Mouse (Mus musculus): ENCODE results near the gene Prkd2.

Gene Prkd2

GRCm38 (mm10) chr7:16842645-16843063, at the start of gene Prkd2:
Gene Prkd2, plus strand, starts transcription at chr7:16842902.
- DNase-seq (ENCODE audit: low spot score in 2 of 2) = peak; percentile 73 to 87

- no peak for DNase-seq (ENCODE audit: low spot score in 2 of 2)
These were observed 49.5 kb upstream of the Prkd2 start for GRCm38 (mm10) chr7:16793010-16793725.

- no peak for DNase-seq (ENCODE audit: low spot score in 2 of 2)
These were observed 47.8 kb upstream of the Prkd2 start for GRCm38 (mm10) chr7:16794886-16795285.

GRCm38 (mm10) chr7:16804409-16805028, 38.2 kb upstream of the Prkd2 start:
- DNase-seq (ENCODE audit: low spot score in 2 of 2) = no peak

- DNase-seq (ENCODE audit: low spot score in 2 of 2) = no peak
These were observed 34.8 kb upstream of the Prkd2 start for GRCm38 (mm10) chr7:16807936-16808335.

- DNase-seq (ENCODE audit: low spot score in 2 of 2) = no peak
These were observed 34.1 kb upstream of the Prkd2 start for GRCm38 (mm10) chr7:16808647-16809046.

GRCm38 (mm10) chr7:16809739-16810138, 33.0 kb upstream of the Prkd2 start:
- peak; percentile 49 to 67 for DNase-seq (ENCODE audit: low spot score in 2 of 2)

GRCm38 (mm10) chr7:16810399-16810919, 32.2 kb upstream of the Prkd2 start:
- DNase-seq (ENCODE audit: low spot score in 2 of 2) = no peak

GRCm38 (mm10) chr7:16810920-16811648, 31.6 kb upstream of the Prkd2 start:
- DNase-seq (ENCODE audit: low spot score in 2 of 2) = peak; percentile 30 to 42

GRCm38 (mm10) chr7:16811649-16812070, 31.0 kb upstream of the Prkd2 start:
- DNase-seq (ENCODE audit: low spot score in 2 of 2) = no peak

GRCm38 (mm10) chr7:16812505-16812904, 30.2 kb upstream of the Prkd2 start:
- DNase-seq (ENCODE audit: low spot score in 2 of 2) = no peak

GRCm38 (mm10) chr7:16815351-16815941, 27.3 kb upstream of the Prkd2 start, which contains the start of gene Strn4:
Gene Strn4, plus strand, starts transcription at chr7:16815889.
- DNase-seq (ENCODE audit: low spot score in 2 of 2) = peak in 1 of 2 experiments; percentile 52

- peak; percentile 43 to 82 for DNase-seq (ENCODE audit: low spot score in 2 of 2)
These were observed 26.6 kb upstream of the Prkd2 start for GRCm38 (mm10) chr7:16816078-16816474.

- peak in 1 of 2 experiments; percentile 59 for DNase-seq (ENCODE audit: low spot score in 2 of 2)
These were observed 26.1 kb upstream of the Prkd2 start, which contains the start of gene Fkrp for GRCm38 (mm10) chr7:16816475-16817122. Gene Fkrp, minus strand, starts transcription at chr7:16816732.

- DNase-seq (ENCODE audit: low spot score in 2 of 2) = no peak
These were observed 25.0 kb upstream of the Prkd2 start for GRCm38 (mm10) chr7:16817693-16818092.

- no peak for DNase-seq (ENCODE audit: low spot score in 2 of 2)
These were observed 22.9 kb upstream of the Prkd2 start for GRCm38 (mm10) chr7:16819794-16820193.

- DNase-seq (ENCODE audit: low spot score in 2 of 2) = no peak
These were observed 22.4 kb upstream of the Prkd2 start for GRCm38 (mm10) chr7:16820271-16820763.

GRCm38 (mm10) chr7:16821091-16821490, 21.6 kb upstream of the Prkd2 start:
- DNase-seq (ENCODE audit: low spot score in 2 of 2) = no peak

- no peak for DNase-seq (ENCODE audit: low spot score in 2 of 2)
These were observed 21.0 kb upstream of the Prkd2 start for GRCm38 (mm10) chr7:16821669-16822101.

- no peak for DNase-seq (ENCODE audit: low spot score in 2 of 2)
These were observed 19.0 kb upstream of the Prkd2 start for GRCm38 (mm10) chr7:16823734-16824133.

GRCm38 (mm10) chr7:16825785-16826184, 16.9 kb upstream of the Prkd2 start:
- DNase-seq (ENCODE audit: low spot score in 2 of 2) = no peak
